Mouse (Mus musculus) midbrain, embryonic 10.5 days (tissue): ENCODE data around the gene Hoxb6. TPM values are rescaled to one million over a fixed set of nuclear protein-coding genes. Genes with fewer than 3 reads are reported as not detected.
A peak's percentile ranks its signal among the peaks of the same experiment; 100 is the strongest.

Experiments
- DNase-seq: peaks from one replicate; pipeline ENCODE4 v3.0.0-alpha.2; 2017; ENCODE audit warnings: low spot score
- H3K27ac ChIP-seq: fragments of 300-500 bp; sonication (generic); replicated peaks from 2 replicates; pipeline ENCODE4 v1.5.1; 2016; ENCODE audit warnings: mild to moderate bottlenecking
- H3K27me3 ChIP-seq: fragments of 300-500 bp; sonication (generic); 2 replicates; pipeline ENCODE4 v1.6.1; 2016; ENCODE audit warnings: low read depth, mild to moderate bottlenecking; ENCODE audit not compliant: poor library complexity, severe bottlenecking
- H3K36me3 ChIP-seq: fragments of 300-500 bp; sonication (generic); 2 replicates; pipeline ENCODE4 v1.6.1; 2016; ENCODE audit warnings: mild to moderate bottlenecking, moderate library complexity
- H3K4me1 ChIP-seq: fragments of 300-500 bp; sonication (generic); 2 replicates; pipeline ENCODE4 v1.6.1; 2016
- H3K4me3 ChIP-seq: fragments of 300-500 bp; sonication (generic); 2 replicates; pipeline ENCODE4 v1.5.1; 2016; ENCODE audit warnings: mild to moderate bottlenecking, moderate library complexity
- H3K9me3 ChIP-seq: fragments of 300-500 bp; sonication (generic); replicated peaks from 2 replicates; pipeline ENCODE4 v1.6.1; 2016; ENCODE audit warnings: mild to moderate bottlenecking
- WGBS: fragments of 180-500 bp; shearing (Covaris S2); methylation state at CpG from one replicate; pipeline ENCODE4 v1.1.7; 2016; 5-methylcytosine and 5-hydroxymethylcytosine counted together
- polyA plus RNA-seq: library from polyadenylated mRNA; unstranded; fragments of >200 nt; fragmentation: Nextera tagmentation; extraction: Ambion mirVana; gene quantifications from 2 replicates; pipeline ENCODE4 v1.2.1, GENCODE M21; 2016

Hoxb6 gene
- polyA plus RNA-seq, 1 experiment from 2014 or later, result not detected

DNA sequence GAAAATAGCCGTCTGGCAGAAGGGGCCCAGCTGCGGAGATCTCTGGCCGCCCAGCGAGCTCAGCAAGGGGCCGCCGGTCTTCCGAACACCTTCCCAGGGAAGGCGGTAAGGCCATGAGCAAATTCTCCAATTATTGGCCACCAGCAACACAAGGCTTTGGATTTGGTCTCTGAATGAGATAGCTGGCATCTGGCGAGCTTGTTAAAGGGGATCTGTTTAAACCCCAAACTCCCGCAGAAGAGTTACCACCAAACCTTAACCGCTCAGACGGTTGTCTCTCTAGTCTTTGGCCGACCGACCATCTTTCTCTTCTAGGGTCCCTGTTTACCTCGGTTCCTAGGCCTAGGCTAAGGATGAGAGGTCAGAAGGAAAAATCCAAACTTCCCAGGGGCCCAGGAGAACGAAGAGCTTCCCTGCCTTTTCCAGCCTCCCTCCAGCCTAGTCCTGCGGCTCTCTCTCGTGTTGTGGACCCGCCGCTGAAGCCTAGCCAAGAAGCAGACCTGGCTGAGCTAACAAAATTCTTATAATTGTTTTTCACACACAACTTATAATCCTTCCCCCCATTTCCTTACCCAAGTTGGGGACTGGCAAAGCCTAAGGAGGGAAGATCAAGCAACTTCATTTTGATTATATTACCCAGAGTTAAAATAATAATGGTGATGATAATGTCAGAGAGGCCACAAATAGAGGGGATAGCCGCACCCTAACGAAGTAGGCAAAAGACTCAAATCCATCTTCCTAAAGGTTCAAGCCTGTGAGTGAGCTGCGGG is 10.3 kb downstream of the Hoxb6 start:
- WGBS, result 1% methylated on average over 23 of the region's 23 CpGs
- peaks cover 100% of the 10 kb centered on the region for H3K27me3 ChIP-seq
- H3K36me3 ChIP-seq, result no peaks in the 10 kb centered on the region
- DNase-seq, result no peak
- no peak overlapping the region for H3K27ac ChIP-seq
- no peaks in the 10 kb centered on the region for H3K9me3 ChIP-seq
- no peak overlapping the region for H3K4me3 ChIP-seq
- H3K4me1 ChIP-seq, result peaks cover 17% of the 10 kb centered on the region

DNA sequence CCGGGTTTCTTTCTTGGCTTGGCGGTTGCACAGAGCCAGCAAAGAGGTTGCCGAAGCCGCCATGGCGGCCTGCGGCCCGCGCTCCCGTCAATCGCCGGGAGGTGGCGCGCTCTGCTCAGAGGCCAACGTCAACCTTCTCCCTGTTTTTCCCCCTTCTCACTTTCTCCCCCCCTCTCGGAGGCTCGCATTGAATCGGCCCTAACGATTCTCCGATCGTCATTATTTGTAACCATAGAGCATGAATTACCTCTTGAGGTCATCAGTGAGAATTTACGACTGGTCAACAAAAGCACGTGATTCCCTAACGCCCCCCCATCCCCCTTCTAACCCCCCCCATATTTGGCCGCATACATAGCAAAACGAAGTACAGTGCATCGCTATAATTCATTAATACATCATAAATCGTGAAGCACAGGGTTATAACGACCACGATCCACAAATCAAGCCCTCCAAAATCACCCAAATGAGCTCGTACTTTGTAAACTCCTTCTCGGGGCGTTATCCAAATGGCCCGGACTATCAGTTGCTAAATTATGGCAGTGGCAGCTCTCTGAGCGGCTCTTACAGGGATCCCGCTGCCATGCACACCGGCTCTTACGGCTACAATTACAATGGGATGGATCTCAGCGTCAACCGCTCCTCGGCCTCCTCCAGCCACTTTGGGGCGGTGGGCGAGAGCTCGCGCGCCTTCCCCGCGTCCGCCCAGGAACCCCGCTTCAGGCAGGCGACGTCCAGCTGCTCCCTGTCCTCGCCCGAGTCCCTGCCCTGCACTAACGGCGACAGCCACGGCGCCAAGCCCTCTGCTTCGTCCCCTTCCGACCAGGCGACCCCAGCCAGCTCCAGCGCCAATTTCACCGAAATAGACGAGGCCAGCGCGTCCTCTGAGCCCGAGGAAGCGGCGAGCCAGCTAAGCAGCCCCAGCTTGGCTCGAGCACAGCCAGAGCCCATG is 11.1 kb downstream of the Hoxb6 start, which contains the start of gene Hoxb5:
Gene Hoxb5 (plus strand): TSS at position 186 of the 949 bp plus-strand sequence.
- Histone ChIP-seq H3K36me3 (no peaks in the 10 kb centered on the region), H3K4me3 (peak within 1 kb of the TSS; percentile 7; the same call in 1 of the 2 replicates), H3K27me3 (peaks cover 100% of the 10 kb centered on the region), H3K9me3 (no peaks in the 10 kb centered on the region), H3K4me1 (peaks cover 17% of the 10 kb centered on the region), H3K27ac (no peak within 1 kb of the TSS)
- WGBS, result 1% methylated on average over 69 of the region's 69 CpGs
- peak; percentile 86 for DNase-seq

DNA sequence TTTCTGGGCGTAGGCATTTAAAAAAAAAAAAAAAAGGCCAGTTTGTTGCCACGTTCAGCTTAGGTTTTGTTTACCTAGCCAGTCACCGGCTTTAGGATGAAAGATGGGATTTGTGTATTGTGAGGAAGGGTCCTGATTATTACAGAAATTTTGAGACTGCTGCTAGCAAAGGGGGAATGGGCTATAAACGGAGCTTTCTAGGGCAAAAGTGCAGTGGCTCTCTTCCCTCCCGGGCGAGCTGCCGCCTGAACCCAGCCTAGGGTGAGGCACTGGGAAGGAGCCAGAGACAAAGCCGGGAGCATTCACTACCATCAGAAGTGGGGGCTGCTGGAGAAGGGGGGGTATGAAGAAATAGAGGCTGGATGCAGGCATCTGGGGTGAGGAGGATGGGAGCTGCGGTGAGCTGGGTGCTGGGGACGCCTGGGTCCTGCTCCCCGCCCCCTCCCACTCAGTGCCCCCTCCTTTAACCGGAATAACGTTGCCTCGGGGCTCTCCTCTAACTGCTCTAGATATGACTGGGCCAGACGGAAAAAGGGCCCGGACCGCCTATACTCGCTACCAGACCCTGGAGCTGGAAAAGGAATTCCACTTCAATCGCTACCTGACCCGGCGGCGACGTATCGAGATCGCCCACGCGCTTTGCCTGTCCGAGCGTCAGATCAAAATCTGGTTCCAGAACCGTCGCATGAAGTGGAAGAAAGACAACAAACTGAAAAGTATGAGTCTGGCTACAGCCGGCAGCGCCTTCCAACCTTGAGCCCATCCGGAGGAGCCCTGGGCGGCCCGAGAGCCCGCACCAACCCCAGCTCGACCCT is 12.3 kb downstream of the Hoxb6 start:
- no peak for DNase-seq
- no peaks in the 10 kb centered on the region for H3K9me3 ChIP-seq
- H3K27me3 ChIP-seq, result peaks cover 100% of the 10 kb centered on the region
- H3K36me3 ChIP-seq, result no peaks in the 10 kb centered on the region
- no peak overlapping the region for H3K4me3 ChIP-seq
- 2% methylated on average over 38 of the region's 38 CpGs for WGBS
- H3K4me1 ChIP-seq, result peaks cover 14% of the 10 kb centered on the region
- H3K27ac ChIP-seq, result no peak overlapping the region

DNA sequence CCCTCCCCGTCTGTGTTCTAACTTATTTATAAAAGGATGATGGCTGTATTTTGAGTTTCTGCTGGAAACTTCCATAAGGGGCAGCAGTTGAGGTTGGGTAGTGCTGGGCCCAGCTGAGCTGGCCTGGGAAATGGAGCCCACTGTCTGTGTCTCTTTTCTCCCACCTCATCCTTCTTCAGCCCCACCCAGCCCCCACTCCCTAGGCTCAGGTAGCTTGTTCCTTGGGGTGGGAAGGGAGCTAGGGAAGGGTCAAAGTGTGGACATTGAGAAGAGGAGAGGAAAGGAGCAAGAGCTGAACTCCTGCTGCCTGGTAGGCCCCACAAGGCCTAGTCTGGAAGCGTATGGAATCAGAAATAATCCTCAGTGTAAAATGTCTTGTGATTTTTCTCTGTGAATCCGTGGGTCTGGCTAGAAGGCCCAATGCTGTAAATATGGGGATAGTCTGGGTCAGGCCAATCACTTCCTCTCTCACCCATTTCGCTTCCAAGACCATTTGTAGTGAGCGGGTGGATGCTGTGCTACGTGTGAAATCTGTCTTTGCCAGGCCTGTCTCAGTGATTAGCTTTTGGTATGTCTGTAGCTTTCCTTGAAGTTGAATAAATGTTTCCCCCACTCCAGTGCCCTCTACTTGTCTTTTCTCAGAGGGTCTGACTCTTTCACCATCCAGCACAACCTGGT is 13.4 kb downstream of the Hoxb6 start:
- H3K27ac ChIP-seq, result no peak overlapping the region
- peaks cover 100% of the 10 kb centered on the region for H3K27me3 ChIP-seq

DNA sequence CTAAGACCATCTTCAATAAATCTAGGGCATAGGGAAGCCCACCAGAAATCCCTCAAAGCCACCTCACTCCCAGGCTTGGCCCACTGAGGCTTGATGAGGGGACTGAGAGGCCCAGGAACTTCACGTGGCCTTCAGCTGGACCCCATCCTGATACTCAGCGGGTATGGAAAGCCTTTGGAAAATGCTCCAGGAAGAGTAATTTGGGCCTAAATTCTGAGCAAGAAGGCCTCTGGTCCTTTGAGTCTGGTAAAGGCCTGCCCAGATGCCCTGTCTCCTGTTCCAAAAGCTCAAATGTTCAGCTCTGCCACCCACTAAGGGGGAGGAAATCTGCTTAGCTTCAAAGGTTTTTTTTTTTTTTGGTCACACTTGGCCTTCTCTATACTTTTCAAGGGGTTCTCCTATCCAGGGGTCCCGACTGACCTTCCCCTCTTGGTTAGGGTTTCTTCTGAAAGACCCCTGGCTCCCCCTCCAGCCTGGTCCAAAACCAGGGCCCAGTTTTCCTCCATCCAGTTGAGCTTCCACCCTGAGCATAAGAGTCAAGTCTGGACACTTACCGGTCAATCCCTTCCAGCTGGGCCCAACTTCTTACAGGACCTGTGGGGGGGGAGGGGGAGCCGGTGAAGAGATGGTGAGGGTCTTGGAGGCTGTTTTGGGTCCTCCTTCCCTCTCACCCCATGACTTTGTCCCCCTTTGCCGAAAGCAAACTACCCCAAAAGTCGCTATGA is 14.1 kb downstream of the Hoxb6 start:
- peaks cover 100% of the 10 kb centered on the region for H3K27me3 ChIP-seq
- no peaks in the 10 kb centered on the region for H3K36me3 ChIP-seq
- no peaks in the 10 kb centered on the region for H3K9me3 ChIP-seq
- no peak overlapping the region for H3K4me3 ChIP-seq
- DNase-seq, result no peak
- peaks cover 9% of the 10 kb centered on the region for H3K4me1 ChIP-seq
- 3% methylated on average over 7 of the region's 7 CpGs for WGBS
- H3K27ac ChIP-seq, result no peak overlapping the region

More for the DNA sequence above, 13.4 kb downstream of the Hoxb6 start:
- no peaks in the 10 kb centered on the region for H3K36me3 ChIP-seq
- WGBS, result 8% methylated on average over 6 of the region's 6 CpGs
- no peak for DNase-seq
- no peak overlapping the region for H3K4me3 ChIP-seq
- peaks cover 9% of the 10 kb centered on the region for H3K4me1 ChIP-seq
- H3K9me3 ChIP-seq, result no peaks in the 10 kb centered on the region

DNA sequence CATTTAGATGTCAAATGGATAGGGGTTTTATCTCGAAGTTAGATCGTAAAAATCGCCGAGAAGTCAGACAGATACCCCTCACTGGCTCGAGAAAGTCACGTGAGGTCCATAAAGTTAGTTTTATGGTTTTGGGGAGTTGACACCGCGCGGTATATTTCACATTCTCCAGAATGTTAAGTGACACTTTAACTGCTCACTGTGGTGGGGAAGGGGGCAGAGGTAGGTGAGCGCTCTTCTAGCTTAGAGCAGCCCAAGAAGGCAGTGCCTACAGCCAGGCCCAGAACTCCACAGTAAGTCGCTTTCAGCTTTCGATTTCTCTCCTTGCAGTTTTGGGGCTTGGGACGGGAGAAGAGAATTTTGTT is 14.6 kb downstream of the Hoxb6 start:
- Histone ChIP-seq H3K4me1 (peaks cover 12% of the 10 kb centered on the region), H3K27ac (no peak overlapping the region), H3K9me3 (no peaks in the 10 kb centered on the region), H3K4me3 (no peak overlapping the region), H3K36me3 (no peaks in the 10 kb centered on the region), H3K27me3 (peaks cover 100% of the 10 kb centered on the region)
- 4% methylated on average over 13 of the region's 13 CpGs for WGBS
- DNase-seq, result no peak

- H3K27ac ChIP-seq, result no peak overlapping the region
- peaks cover 100% of the 10 kb centered on the region for H3K27me3 ChIP-seq
- WGBS, result 12% methylated on average over 4 of the region's 4 CpGs
- peaks cover 9% of the 10 kb centered on the region for H3K4me1 ChIP-seq
- no peaks in the 10 kb centered on the region for H3K36me3 ChIP-seq
- H3K4me3 ChIP-seq, result no peak overlapping the region
- no peak for DNase-seq
- H3K9me3 ChIP-seq, result no peaks in the 10 kb centered on the region
Measured at GRCm38 (mm10) chr11:96308763-96309162, 16.5 kb downstream of the Hoxb6 start.

GRCm38 (mm10) chr11:96309288-96309687 is 17.0 kb downstream of the Hoxb6 start:
- H3K27ac ChIP-seq, result no peak overlapping the region
- H3K36me3 ChIP-seq, result no peaks in the 10 kb centered on the region
- H3K4me3 ChIP-seq, result no peak overlapping the region
- peaks cover 100% of the 10 kb centered on the region for H3K27me3 ChIP-seq
- H3K9me3 ChIP-seq, result no peaks in the 10 kb centered on the region
- 7% methylated on average over 4 of the region's 4 CpGs for WGBS
- peaks cover 7% of the 10 kb centered on the region for H3K4me1 ChIP-seq
- no peak for DNase-seq

DNA sequence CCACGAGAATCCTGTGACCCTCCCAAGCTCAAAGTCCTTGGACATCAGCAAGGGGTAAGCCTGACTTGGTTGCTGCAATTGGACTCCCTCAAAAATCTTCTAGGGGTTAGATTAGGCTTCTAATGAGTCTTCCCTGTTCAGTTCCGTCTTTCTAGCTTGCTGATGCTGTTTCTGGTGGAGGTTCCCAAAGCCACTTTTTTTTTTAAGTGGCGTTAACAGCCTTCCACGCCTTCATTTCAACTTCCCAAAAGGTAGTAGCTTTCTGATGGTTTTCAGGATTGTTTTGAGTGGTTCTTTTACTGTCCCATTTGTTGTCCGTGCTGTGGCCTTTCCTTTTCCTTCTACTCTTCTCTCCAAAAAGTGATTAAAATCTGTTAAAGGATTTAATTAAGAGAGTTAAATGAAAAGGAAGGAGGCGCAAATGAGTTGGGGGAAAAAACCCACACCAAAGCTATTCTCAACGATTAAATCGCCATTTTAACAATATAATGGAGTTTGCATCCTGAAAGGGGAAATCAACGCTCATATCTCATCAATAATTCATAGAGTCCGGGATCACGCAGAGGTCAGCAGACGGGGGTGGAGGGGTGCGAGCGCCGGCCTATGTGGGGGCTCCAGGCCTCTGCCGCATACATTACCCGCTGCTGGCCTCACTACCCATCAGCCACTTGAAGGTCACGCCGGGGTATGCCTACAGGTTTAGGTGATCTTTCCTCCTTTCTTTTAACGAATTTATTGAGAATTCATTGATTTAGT is 18.1 kb downstream of the Hoxb6 start:
- Histone ChIP-seq H3K4me1 (peaks cover 7% of the 10 kb centered on the region), H3K36me3 (no peaks in the 10 kb centered on the region), H3K27ac (no peak overlapping the region), H3K4me3 (no peak overlapping the region), H3K27me3 (peaks cover 100% of the 10 kb centered on the region), H3K9me3 (no peaks in the 10 kb centered on the region)
- no peak for DNase-seq
- WGBS, result 4% methylated on average over 20 of the region's 20 CpGs

DNA sequence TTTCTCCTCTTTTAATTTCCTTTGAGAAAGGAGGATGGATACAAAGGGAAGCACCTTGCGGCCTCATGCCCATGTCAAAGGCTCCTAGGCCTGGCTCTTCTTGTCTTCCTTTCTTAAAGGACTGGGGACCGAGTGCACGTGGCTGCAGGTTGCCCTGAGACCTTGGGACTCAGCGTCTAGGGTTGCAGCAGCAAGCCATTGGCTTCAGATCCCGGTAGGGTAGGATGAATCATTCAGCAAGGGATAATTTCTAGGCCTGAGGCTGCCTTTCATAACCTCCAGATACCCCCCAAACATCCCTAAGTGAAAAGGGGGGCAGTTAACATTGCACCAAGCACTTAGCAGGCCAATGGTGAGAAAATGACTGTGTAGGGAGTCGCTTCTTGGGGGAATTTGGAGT is 18.8 kb downstream of the Hoxb6 start:
- H3K27ac ChIP-seq, result no peak overlapping the region

More for the DNA sequence above, 18.8 kb downstream of the Hoxb6 start:
- WGBS, result 8% methylated on average over 6 of the region's 6 CpGs
- no peak overlapping the region for H3K4me3 ChIP-seq
- H3K9me3 ChIP-seq, result no peaks in the 10 kb centered on the region
- H3K4me1 ChIP-seq, result peaks cover 7% of the 10 kb centered on the region
- H3K36me3 ChIP-seq, result no peaks in the 10 kb centered on the region
- no peak for DNase-seq
- peaks cover 100% of the 10 kb centered on the region for H3K27me3 ChIP-seq
